Mouse (Mus musculus): ENCODE data around the gene Ice1. TPM values are rescaled to one million over a fixed set of nuclear protein-coding genes. Genes with fewer than 3 reads are reported as not detected.

Gene Ice1
- polyA plus RNA-seq (2016; fragmentation: Nextera tagmentation; extraction: Ambion mirVana), result 21.8 and 22.4 TPM in 2 replicates

DNA sequence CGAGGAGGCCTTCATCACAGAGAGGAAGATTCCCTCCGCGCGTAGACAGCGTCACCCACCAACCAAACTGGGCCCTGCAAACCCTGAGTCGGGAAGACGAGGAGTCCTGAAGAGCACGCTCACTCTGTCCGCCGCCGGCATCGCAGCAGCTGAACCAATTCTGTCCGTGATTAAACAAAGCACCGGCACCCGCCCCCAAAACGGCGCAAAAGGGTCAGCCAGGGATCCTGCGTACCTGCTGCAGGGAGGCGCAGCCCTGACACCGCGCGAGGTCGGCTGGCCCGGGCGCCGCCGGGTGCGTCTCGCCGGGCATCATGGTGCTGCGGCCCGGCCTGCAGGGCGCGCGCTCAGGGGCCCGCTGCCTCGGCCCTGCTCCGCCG is at the start of gene Ice1:
Gene Ice1 (minus strand): TSS at position 353 of the 380 bp plus-strand sequence.
- peak; percentile 56 for DNase-seq (ENCODE audit: extremely low spot score, low spot score)
- H3K9me3 ChIP-seq, result no peaks in the 10 kb centered on the region
- H3K4me3 ChIP-seq, result peak within 1 kb of the TSS; percentile 93
- H3K27me3 ChIP-seq (ENCODE audit: poor library complexity, severe bottlenecking), result no peaks in the 10 kb centered on the region
- WGBS, result 0% methylated on average over 38 of the region's 39 CpGs
- peaks cover 25% of the 10 kb centered on the region for H3K4me1 ChIP-seq
- H3K36me3 ChIP-seq (replicated peaks), result no peaks in the 10 kb centered on the region
- peak within 1 kb of the TSS; percentile 96 for H3K27ac ChIP-seq

DNA sequence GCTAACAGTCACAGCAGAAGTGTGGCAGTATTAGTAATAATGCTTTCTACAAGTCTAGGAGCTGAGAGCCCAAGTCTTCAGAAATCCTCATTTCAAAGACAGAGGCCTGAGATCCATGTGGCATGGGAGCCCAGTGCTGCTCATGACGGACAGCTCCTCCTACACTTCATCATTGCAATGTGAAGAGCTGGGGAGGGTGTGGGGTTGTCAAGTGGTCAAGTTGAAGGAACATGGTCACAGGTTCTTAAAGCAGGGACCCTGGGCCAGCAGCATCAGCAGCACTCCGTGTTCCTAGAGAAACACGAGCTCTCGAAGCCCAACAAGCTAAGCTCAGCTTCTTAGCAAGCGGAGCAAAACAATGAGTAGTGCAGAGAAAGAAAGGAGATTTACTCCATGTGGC is 48.4 kb upstream of the Ice1 start:
- Histone ChIP-seq H3K4me1 (peaks cover 16% of the 10 kb centered on the region), H3K4me3 (no peak overlapping the region), H3K9me3 (no peaks in the 10 kb centered on the region), H3K27me3 (ENCODE audit: poor library complexity, severe bottlenecking) (no peaks in the 10 kb centered on the region), H3K27ac (peak overlapping the region; percentile 26; the same call in 1 of the 2 replicates), H3K36me3 (replicated peaks) (no peaks in the 10 kb centered on the region)
- 82% methylated on average over 5 of the region's 5 CpGs for WGBS
- DNase-seq (ENCODE audit: extremely low spot score, low spot score), result no peak

DNA sequence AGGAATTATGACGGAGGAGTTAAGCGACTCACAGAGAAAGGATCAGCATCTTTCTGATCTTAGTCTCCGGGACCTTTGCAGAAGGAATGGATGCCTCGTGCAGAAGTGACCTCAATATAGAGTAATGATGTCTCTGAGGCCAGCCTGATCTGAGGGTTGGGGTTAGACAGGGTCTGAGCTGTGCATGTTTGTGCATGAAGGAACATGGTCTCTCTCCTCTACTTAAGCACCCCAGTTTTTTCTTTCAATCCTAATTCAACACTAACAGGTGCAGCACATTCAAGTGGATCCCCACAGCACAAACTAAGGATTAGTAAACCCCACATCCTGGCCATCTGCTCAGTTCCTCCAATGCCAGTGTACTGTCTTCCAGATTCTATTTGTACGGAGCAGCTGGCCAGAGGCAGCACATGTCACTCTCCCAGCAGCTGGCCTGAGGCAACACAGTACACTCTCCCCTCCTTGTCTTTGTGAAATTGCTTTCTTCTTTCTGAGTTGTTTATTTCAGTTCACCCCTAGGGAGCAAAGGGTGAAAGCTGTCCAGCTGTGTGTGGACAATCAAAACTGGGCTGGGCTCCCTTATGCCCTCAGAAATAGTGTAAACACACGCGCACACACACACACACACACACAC is 47.7 kb upstream of the Ice1 start:
- H3K9me3 ChIP-seq, result no peaks in the 10 kb centered on the region
- H3K4me3 ChIP-seq, result no peak overlapping the region
- DNase-seq (ENCODE audit: extremely low spot score, low spot score), result peak; percentile 17
- H3K27ac ChIP-seq, result no peak overlapping the region; the same call in 1 of the 2 replicates
- H3K36me3 ChIP-seq (replicated peaks), result no peaks in the 10 kb centered on the region
- no peaks in the 10 kb centered on the region for H3K27me3 ChIP-seq (ENCODE audit: poor library complexity, severe bottlenecking)
- peaks cover 16% of the 10 kb centered on the region for H3K4me1 ChIP-seq
- 73% methylated on average over 7 of the region's 7 CpGs for WGBS

DNA sequence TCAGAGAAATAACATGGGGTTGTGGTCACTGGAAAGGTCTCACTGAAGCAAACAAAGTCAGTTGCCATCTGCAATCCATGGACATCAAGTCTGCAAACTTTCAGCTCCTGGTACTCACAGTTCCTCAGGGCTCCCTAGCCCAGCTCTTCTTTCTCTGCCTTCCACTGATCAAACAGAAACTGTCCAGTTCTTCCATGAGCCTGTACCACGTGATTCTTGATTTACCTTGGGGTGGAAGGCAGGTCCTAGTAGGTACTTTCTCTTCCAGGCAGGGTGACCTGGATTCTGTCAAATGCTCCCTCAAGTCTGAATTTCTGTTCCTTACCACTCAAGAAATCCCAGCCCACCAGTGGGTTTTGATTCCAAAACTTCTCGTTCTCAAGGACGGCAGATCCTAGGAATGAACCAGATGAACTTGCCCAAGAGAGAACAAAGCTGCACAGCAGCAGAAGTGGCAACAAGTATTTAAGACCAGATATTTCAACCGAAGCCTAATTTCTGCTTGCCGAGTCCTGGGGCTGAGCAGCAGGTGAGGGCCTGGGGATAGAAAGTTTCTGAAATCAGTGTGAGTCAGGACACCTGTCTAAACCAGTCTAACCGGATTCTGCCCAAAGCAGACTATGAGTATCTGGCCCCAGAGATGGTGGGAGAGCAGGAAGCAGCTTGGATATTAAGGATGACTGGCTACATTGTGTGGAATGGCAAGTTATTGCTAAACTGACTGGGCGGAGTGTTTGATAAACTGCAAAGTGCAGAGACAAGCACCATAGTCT is 44.2 kb upstream of the Ice1 start:
- H3K4me3 ChIP-seq, result no peak overlapping the region
- H3K36me3 ChIP-seq (replicated peaks), result no peaks in the 10 kb centered on the region
- no peaks in the 10 kb centered on the region for H3K9me3 ChIP-seq
- H3K27me3 ChIP-seq (ENCODE audit: poor library complexity, severe bottlenecking), result no peaks in the 10 kb centered on the region
- H3K4me1 ChIP-seq, result peaks cover 12% of the 10 kb centered on the region
- 79% methylated on average over 7 of the region's 7 CpGs for WGBS
- no peak for DNase-seq (ENCODE audit: extremely low spot score, low spot score)
- no peak overlapping the region for H3K27ac ChIP-seq

DNA sequence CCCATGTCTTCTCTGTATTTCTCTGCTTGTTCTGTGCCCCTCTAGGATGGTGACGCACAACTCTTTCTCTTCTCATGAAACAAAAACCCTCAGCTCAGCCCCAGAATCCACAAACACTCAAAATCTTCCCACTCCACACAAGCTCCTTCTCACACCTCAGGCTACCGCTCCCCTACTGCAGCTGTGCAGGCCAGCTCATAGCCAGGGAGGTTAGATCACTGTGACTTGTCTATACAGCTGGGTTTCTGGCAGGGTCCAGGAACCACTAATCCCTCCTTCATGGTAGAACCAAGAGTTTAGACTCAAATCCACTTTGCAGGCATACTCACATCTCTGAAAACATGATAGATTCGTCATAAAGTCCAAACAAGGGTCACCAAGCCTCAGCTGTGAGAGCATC is 42.9 kb upstream of the Ice1 start:
- Histone ChIP-seq H3K4me1 (peaks cover 4% of the 10 kb centered on the region), H3K9me3 (no peaks in the 10 kb centered on the region), H3K27me3 (ENCODE audit: poor library complexity, severe bottlenecking) (no peaks in the 10 kb centered on the region), H3K27ac (no peak overlapping the region), H3K36me3 (replicated peaks) (no peaks in the 10 kb centered on the region), H3K4me3 (no peak overlapping the region)
- WGBS, result 89% methylated on average over 3 of the region's 3 CpGs
- DNase-seq (ENCODE audit: extremely low spot score, low spot score), result no peak

DNA sequence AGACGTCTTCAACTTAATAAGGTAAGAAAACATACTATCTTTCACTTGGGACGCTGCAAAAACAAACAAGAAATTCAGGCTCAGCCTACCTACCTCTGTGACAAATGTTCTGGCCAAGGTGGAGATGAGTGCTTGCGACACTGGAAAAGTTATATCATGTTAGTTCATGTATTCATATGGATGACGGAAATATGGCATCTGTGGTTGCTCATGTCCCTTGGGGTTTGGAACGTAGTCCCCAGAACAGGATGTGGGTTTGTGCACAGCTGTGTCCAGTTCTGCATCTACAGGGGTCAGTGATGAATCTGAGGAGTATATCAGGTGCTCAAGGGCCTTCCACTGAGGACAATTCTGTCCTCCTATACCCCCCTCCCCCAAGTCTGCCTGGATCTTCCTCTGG is 40.3 kb upstream of the Ice1 start:
- no peak overlapping the region for H3K27ac ChIP-seq
- no peak for DNase-seq (ENCODE audit: extremely low spot score, low spot score)
- no peaks in the 10 kb centered on the region for H3K27me3 ChIP-seq (ENCODE audit: poor library complexity, severe bottlenecking)
- H3K36me3 ChIP-seq (replicated peaks), result no peaks in the 10 kb centered on the region
- 92% methylated on average over 5 of the region's 5 CpGs for WGBS
- no peaks in the 10 kb centered on the region for H3K4me1 ChIP-seq
- no peak overlapping the region for H3K4me3 ChIP-seq
- no peaks in the 10 kb centered on the region for H3K9me3 ChIP-seq

DNA sequence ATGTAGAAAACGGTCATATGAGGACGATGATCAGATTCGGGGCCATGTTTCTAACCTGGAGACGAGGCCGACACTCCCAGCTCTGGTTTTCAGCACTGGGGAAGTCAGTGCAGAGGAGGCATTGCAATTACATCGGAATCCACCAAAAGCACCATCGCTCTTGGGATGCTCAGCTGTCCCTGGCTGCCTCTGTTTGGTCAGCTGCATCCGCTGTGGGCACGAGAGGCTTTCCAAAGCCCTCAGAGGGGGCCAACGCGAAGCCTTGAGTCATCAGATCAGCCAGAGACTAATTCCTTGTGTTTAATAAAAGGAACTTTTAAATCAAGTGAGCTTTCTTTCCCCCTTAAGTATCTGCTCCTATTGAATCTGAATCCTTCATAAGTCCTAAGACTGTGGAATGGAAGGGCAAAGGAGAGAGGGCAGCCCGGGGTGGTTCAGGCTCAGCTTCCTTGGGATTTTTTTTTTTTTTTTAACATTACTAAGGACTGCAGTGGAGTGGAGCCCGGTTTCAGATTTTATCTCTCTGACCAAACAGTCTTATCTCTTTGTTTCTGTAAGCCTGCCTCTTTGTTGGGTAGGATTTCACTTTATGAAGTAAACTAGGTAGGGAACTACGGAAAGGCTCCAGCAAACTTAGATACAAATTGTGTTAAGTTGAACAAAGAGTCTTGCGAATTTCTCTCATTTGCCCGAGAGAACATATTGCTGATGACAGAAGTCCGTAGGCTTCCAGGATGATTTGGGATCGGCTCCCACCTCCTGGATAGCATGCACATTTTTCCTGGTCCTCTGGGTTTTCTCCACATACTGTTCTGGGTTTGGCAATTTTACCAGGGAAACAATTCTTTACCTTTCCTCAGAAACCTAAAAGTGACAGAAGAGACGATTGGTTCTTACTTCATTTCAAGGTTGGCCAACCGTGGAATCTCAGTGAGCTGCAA is 39.1 kb upstream of the Ice1 start:
- Histone ChIP-seq H3K36me3 (replicated peaks) (no peaks in the 10 kb centered on the region), H3K4me1 (no peaks in the 10 kb centered on the region), H3K27ac (no peak overlapping the region), H3K4me3 (no peak overlapping the region), H3K27me3 (ENCODE audit: poor library complexity, severe bottlenecking) (no peaks in the 10 kb centered on the region), H3K9me3 (no peaks in the 10 kb centered on the region)
- 78% methylated on average over 20 of the region's 20 CpGs for WGBS
- DNase-seq (ENCODE audit: extremely low spot score, low spot score), result no peak

DNA sequence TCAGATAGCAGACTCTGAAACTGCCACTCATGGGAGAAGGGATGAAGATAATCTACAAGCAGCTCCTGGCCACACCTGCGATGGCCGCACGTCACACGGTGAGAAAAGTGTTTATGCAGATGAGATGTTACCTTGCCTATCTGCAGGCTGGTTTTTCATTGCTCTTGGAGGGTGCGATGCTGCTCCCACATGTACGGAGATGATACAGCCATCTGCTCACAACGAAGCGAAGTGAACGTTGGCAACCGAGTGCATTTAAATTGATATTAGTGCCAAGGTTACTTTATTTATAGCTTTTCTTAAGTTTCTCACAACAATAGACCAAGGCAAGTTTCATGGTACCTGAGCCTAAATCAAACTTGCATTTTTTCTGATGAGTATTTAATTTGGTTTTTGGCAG is 37.6 kb upstream of the Ice1 start:
- Histone ChIP-seq H3K27ac (no peak overlapping the region), H3K4me1 (no peaks in the 10 kb centered on the region), H3K27me3 (ENCODE audit: poor library complexity, severe bottlenecking) (no peaks in the 10 kb centered on the region), H3K9me3 (no peaks in the 10 kb centered on the region), H3K4me3 (no peak overlapping the region), H3K36me3 (replicated peaks) (no peaks in the 10 kb centered on the region)
- no peak for DNase-seq (ENCODE audit: extremely low spot score, low spot score)
- 96% methylated on average over 10 of the region's 10 CpGs for WGBS

DNA sequence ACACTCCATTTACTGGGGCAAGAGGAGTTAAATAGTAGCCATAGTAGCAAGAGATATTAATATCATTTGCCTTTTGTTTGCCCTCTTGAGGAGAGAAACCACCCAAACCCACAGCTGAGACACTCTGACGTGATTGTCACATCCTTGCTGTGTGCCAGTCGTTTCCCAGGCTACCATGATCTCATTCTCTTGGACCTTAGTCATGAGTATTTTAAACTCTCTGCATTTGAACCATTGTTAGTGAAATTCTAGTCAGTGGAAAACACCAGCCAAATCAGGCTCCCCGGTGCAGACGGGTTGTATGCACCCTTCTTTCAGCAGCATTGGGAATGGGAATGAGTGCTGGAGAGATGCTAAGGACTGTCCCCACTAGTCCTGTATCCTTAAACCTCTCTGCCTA is 32.6 kb upstream of the Ice1 start:
- DNase-seq (ENCODE audit: extremely low spot score, low spot score), result no peak
- WGBS, result 85% methylated on average over 4 of the region's 4 CpGs
- H3K4me3 ChIP-seq, result no peak overlapping the region
- no peaks in the 10 kb centered on the region for H3K4me1 ChIP-seq
- H3K27ac ChIP-seq, result no peak overlapping the region
- no peaks in the 10 kb centered on the region for H3K9me3 ChIP-seq
- H3K27me3 ChIP-seq (ENCODE audit: poor library complexity, severe bottlenecking), result no peaks in the 10 kb centered on the region
- H3K36me3 ChIP-seq (replicated peaks), result no peaks in the 10 kb centered on the region

DNA sequence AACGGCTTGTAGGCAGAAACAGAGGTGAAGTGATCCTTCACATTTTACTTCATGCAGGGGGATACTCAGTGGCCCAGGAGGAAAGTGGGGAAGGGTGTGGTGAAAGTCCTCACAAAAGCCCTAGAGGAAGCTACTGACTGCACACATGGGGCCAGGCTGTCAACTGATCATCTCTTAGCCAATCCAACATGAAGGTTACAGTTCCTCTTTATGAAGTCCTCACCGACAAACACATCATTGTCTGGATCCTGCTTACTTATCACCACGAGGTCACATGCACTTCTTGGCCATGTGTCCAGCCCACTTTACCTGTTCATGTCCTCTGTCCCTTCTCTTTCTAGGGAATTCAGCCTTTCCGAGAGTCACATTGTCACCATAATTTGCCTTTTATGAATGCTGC is 22.3 kb upstream of the Ice1 start:
- Histone ChIP-seq H3K27me3 (ENCODE audit: poor library complexity, severe bottlenecking) (no peaks in the 10 kb centered on the region), H3K36me3 (replicated peaks) (no peaks in the 10 kb centered on the region), H3K27ac (no peak overlapping the region), H3K4me3 (no peak overlapping the region), H3K4me1 (peaks cover 2% of the 10 kb centered on the region; the same call in 1 of the 2 replicates), H3K9me3 (no peaks in the 10 kb centered on the region)
- DNase-seq (ENCODE audit: extremely low spot score, low spot score), result no peak
- 79% methylated on average over 4 of the region's 4 CpGs for WGBS

DNA sequence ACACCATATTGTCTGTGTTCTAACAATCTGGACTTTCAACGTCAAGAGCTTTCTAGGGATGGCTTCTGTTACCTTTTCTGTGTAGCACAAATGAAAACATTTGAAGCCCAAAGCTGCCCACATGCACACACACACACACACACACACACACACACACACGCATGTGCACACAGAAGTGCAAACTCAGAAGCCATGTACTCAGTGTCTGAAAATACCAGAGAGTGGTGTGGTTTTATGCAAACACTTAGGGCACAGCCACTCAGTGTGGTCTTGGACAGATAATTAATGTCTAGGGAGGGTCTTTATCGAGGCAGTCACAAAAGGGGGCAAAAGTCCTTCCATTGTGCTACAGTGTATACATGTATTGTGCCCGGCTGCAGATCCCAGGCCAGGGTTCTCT is 19.3 kb upstream of the Ice1 start:
- H3K4me1 ChIP-seq, result peaks cover 12% of the 10 kb centered on the region
- no peaks in the 10 kb centered on the region for H3K9me3 ChIP-seq
- H3K36me3 ChIP-seq (replicated peaks), result no peaks in the 10 kb centered on the region
- no peaks in the 10 kb centered on the region for H3K27me3 ChIP-seq (ENCODE audit: poor library complexity, severe bottlenecking)
- no peak overlapping the region for H3K27ac ChIP-seq
- 91% methylated on average over 4 of the region's 4 CpGs for WGBS
- no peak overlapping the region for H3K4me3 ChIP-seq
- no peak for DNase-seq (ENCODE audit: extremely low spot score, low spot score)

DNA sequence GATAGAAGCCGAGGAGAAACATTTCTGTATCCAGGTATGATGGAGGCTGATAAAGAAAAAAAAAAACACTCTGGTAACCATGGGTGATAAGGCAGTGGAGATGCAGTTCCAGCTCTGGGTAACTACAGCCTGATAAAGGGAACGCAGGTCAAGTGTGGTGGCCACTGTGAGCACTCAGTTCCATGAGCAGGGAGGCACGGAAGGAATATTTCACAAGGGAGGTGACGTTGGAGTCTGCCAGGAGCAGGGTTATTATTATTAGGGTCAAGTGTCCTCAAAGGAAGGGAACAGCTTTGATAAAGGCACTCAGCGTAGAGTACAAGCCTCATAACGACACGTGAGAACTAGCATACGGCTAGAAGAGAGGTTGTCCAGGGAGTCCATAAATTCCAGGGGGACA is 18.9 kb upstream of the Ice1 start:
- Histone ChIP-seq H3K27me3 (ENCODE audit: poor library complexity, severe bottlenecking) (no peaks in the 10 kb centered on the region), H3K27ac (no peak overlapping the region), H3K4me1 (peaks cover 12% of the 10 kb centered on the region), H3K36me3 (replicated peaks) (no peaks in the 10 kb centered on the region), H3K9me3 (no peaks in the 10 kb centered on the region), H3K4me3 (no peak overlapping the region)
- WGBS, result 85% methylated on average over 8 of the region's 8 CpGs
- no peak for DNase-seq (ENCODE audit: extremely low spot score, low spot score)
